Mouse (Mus musculus) liver, adult (tissue): ENCODE data around the gene BC051019.

Experiments used
- GATA4 ChIP-seq: IDR thresholded peaks from 2 replicates; pipeline ENCODE4 v1.6.1; 2014; ENCODE audit warnings: mild to moderate bottlenecking, low read length; ENCODE audit not compliant: insufficient replicate concordance

The BC051019 gene

GRCm38 (mm10) chr7:109690961-109691360, 32.7 kb downstream of the BC051019 start:
- TF ChIP-seq GATA4 = peak; percentile 10; the same call in 1 of the 2 replicates

- TF ChIP-seq GATA4 = no peak
Measured at GRCm38 (mm10) chr7:109690101-109690500, 33.5 kb downstream of the BC051019 start.

- no peak for TF ChIP-seq GATA4
Measured at GRCm38 (mm10) chr7:109686585-109687128, 37.0 kb downstream of the BC051019 start.

GRCm38 (mm10) chr7:109680879-109681278, 42.8 kb downstream of the BC051019 start:
- TF ChIP-seq GATA4 = no peak

GRCm38 (mm10) chr7:109680284-109680683, 43.4 kb downstream of the BC051019 start:
- TF ChIP-seq GATA4 = no peak

GRCm38 (mm10) chr7:109674944-109675628, 48.6 kb downstream of the BC051019 start:
- peak; percentile 44; the same call in 1 of the 2 replicates for TF ChIP-seq GATA4

- TF ChIP-seq GATA4 = no peak
Measured at GRCm38 (mm10) chr7:109671581-109672471, 51.8 kb downstream of the BC051019 start.

GRCm38 (mm10) chr7:109669426-109670170, 54.1 kb downstream of the BC051019 start:
- TF ChIP-seq GATA4 = no peak

GRCm38 (mm10) chr7:109666664-109667063, 57.0 kb downstream of the BC051019 start:
- no peak for TF ChIP-seq GATA4

- no peak for TF ChIP-seq GATA4
Measured at GRCm38 (mm10) chr7:109662626-109663025, 61.0 kb downstream of the BC051019 start.
